ENCODE assay signal across 12 mouse cellular contexts in genomic region chr1:74008966-74009365, GRCm38 (mm10).
A peak's percentile ranks its signal among the peaks of the same experiment; 100 is the strongest.
DNase-seq lines count a peak whose midpoint lies in the region; ATAC-seq lines count a peak whose summit lies in the region.
"Had no signal": no experiment of that assay in that cellular context is flagged by ENCODE, and none has a peak within 500 bp of the region (broad histone marks: within the 10 kb centered on the region; RNA-seq: fewer than 3 reads in every experiment).

No protein-coding gene starts in this region.

- peaks cover 35% of the 10 kb centered on the region for H3K36me3 ChIP-seq in heart, embryonic 13.5 days
- no peaks in the 10 kb centered on the region for H3K36me3 ChIP-seq in embryonic facial prominence, embryonic 12.5 days
- H3K36me3 ChIP-seq: midbrain, embryonic 12.5 days had no signal

- ATAC-seq in heart, embryonic 13.5 days (ENCODE audit: extremely low read depth, insufficient number of reproducible peaks, low FRiP score, low TSS enrichment), result no peak
- no peak for ATAC-seq in embryonic facial prominence, embryonic 12.5 days (ENCODE audit: insufficient number of reproducible peaks, insufficient read depth, low FRiP score, low TSS enrichment)
- ATAC-seq in megakaryocyte progenitor cell, adult 5-6 weeks (replicated peaks; ENCODE audit: poor library complexity), result no peak

- no peak overlapping the region for H3K4me3 ChIP-seq in heart, embryonic 13.5 days
- no peak overlapping the region for H3K4me3 ChIP-seq in embryonic facial prominence, embryonic 12.5 days
- H3K4me3 ChIP-seq: erythroblast, embryonic 14.5 days; midbrain, embryonic 12.5 days had no signal

- H3K4me2 ChIP-seq in heart, embryonic 13.5 days, result peak overlapping the region; percentile 54
- no peak overlapping the region for H3K4me2 ChIP-seq in embryonic facial prominence, embryonic 12.5 days (replicated peaks)
- H3K4me2 ChIP-seq: hindbrain, embryonic 14.5 days; midbrain, embryonic 12.5 days had no signal

- H3K4me1 ChIP-seq in heart, embryonic 13.5 days, result peaks cover 82% of the 10 kb centered on the region
- H3K4me1 ChIP-seq in embryonic facial prominence, embryonic 12.5 days, result peaks cover 26% of the 10 kb centered on the region
- H3K4me1 ChIP-seq: midbrain, embryonic 12.5 days had no signal

- no peaks in the 10 kb centered on the region for H3K27me3 ChIP-seq in heart, embryonic 13.5 days (replicated peaks)
- H3K27me3 ChIP-seq in embryonic facial prominence, embryonic 12.5 days, result no peaks in the 10 kb centered on the region
- H3K27me3 ChIP-seq: CH12.LX; midbrain, embryonic 12.5 days had no signal

- 65% methylated on average over 3 of the region's 3 CpGs for WGBS in heart, embryonic 13.5 days
- 89% methylated on average over 3 of the region's 3 CpGs for WGBS in embryonic facial prominence, embryonic 12.5 days

- DNase-seq in heart, adult 8-10 months (ENCODE audit: low spot score), result no peak
- peak; percentile 90 for DNase-seq in kidney, adult 9 months
- peak; percentile 87 for DNase-seq in lung, postnatal 10 days
- DNase-seq in right cerebral cortex, postnatal 14 days, result no peak
- DNase-seq in thymus, adult 18-20 months, result no peak

- peak overlapping the region; percentile 74 for H3K9ac ChIP-seq in heart, embryonic 13.5 days
- no peak overlapping the region for H3K9ac ChIP-seq in embryonic facial prominence, embryonic 12.5 days
- H3K9ac ChIP-seq: hindbrain, embryonic 14.5 days; midbrain, embryonic 12.5 days had no signal

- 0 out of 2 replicates have a peak, but pooled peaks cover 4% of the 10 kb centered on the region for H3K9me3 ChIP-seq in heart, embryonic 13.5 days
- H3K9me3 ChIP-seq in embryonic facial prominence, embryonic 12.5 days, result 0 out of 2 replicates have a peak, but pooled peaks cover 3% of the 10 kb centered on the region

- H3K27ac ChIP-seq in heart, embryonic 13.5 days (replicated peaks), result peak overlapping the region; percentile 99
- 0 out of 2 replicates have a peak overlapping the region, but pooled peaks have one; percentile 4 for H3K27ac ChIP-seq in embryonic facial prominence, embryonic 12.5 days
- H3K27ac ChIP-seq: hindbrain, embryonic 14.5 days; midbrain, embryonic 12.5 days had no signal

Comparison
In these comparisons a context has a peak if more than half of its experiments do, and no peak if none do; other contexts are left out.
1. DNase-seq: peak in kidney, adult 9 months (single experiment) and lung, postnatal 10 days (single experiment); none in heart, adult 8-10 months (single experiment), right cerebral cortex, postnatal 14 days (single experiment) and thymus, adult 18-20 months (0 of 2).